Mouse (Mus musculus) ZHBTc4 (cell line): Measurements from ENCODE around the gene Gm5431.
A peak's percentile ranks its signal among the peaks of the same experiment; 100 is the strongest.
"Not testable (repeated sequence)": the region's sequence is repeated elsewhere in the genome, so short reads cannot be mapped to it uniquely, and the experiment has no call there.

Experiments
- DNase-seq: peaks from one replicate; pipeline ENCODE4 v3.0.0-alpha.2; 2011; ENCODE audit warnings: low read depth, low spot score

Gm5431 gene

DNA sequence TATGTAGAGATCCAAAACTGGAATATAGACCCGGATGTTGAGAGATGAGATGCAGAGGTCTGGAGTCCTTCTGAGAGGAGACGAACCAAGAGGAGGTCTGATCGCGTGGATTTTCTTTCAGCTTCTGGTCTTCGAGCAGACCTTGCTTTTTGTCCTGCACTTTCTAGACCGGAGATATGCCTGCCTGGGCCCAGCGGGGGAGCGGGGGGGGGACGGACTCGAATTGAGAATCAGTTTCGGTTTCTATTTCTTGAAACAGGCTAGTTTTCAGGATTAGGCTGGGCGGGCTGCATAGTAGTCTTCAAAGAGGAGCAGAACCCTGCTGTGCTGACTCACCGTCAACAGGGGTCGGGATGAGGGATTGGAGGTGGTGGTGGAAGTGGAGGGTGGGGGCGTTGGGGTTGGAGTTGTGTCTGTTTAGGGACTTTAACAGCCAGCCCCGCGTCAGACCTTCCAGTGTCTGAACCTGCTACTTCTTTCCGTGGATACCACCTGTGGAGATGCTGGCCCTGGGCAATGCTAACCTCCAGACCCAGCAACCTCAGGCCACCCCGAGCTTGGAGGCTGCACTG lies 30.7 kb downstream of the Gm5431 start, which contains the start of gene Irgm1:
Irgm1 (minus strand) TSS at position 483 of the 572 bp plus-strand sequence.
- peak; percentile 88 for DNase-seq

DNA sequence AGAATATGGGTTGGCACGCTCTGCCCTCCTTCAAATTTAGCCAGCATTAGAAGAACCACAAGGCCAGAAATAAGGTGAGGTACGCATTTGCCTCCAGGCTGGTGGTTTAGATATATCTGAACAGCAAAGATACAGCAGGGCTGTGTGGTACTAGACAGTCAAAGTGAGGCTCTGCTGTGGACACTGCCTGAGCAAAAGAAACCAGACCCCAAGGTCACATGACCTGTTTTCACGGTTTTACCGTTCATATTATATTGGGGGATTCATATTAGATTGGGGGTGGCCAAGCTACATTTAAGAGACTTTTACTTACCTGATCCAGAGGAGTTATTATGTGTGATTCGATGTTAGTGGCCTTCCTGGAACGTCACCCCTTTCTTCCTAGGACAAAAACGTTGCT lies 31.2 kb downstream of the Gm5431 start:
- no peak for DNase-seq

DNA sequence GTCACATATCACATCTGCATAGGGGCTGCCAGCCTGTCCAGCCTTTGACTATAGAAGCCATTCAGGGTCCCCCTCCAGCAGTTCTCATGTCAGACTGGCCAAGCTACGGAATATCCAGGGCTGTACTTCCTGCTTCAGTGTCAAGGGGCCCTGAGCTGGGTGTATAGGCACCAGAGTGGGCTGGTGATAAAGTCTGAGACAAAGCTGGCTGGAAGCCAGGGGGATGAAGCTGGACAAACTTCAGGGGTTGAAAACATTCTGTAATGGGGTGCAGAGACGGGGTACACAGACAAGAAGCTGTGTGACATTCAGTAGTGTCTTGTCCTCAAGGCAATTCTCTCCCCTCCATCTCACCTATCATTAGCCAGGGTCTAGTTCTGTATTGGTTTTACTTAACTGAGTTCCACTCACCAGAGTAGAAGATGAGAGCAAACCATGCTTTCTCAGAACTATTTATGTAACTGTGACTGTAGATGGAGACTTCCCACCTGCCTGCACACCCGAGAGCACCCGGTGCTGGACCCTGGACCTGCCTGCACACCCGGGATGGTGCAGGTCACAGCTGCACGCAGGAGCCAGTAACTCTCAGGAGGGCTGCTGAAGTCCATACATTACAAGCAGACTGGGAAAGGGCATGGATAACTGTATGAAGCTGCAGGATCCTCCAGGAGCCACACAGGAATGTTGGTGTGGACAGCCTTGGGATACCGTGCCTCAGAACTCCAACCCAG lies 32.5 kb downstream of the Gm5431 start:
- no peak for DNase-seq

DNA sequence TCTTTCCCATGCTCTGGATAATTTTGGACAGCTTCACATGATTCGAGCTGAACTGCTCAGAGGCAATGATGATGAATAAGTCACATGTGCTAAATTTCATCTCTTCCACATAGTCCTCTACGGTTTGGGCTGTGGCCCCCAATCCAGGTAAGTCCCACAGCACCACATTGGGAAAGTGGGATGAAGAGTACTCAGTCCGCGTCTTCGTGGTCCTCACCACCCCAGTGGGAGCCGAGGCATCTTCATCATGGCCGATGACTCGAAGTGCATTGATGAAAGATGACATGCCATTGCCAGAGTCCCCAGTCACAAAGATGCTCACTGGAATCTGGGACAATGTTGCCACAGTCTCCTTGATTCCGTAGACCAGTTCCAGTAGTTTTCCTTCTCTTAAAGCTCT lies 35.5 kb downstream of the Gm5431 start:
- DNase-seq = no peak

DNA sequence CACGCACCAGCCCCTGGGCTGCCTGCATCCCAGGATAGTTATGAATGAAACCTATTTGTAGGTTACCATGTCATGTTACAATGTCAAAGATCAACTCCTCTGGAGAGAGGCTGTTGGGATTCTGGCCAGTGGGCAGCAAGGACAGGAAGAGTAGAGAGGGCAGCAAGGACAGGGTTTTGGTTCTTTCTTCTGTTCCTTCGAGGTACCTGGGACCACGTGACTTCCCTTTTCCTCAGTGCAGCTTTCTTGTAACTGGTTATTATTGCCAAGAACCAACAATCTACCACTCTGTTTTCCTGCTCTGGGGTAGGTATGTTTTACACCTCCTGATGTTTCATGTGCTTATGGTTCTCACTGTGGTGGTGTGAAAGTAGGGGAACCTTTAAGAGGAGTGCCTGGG lies 38.2 kb downstream of the Gm5431 start:
- no peak for DNase-seq

DNA sequence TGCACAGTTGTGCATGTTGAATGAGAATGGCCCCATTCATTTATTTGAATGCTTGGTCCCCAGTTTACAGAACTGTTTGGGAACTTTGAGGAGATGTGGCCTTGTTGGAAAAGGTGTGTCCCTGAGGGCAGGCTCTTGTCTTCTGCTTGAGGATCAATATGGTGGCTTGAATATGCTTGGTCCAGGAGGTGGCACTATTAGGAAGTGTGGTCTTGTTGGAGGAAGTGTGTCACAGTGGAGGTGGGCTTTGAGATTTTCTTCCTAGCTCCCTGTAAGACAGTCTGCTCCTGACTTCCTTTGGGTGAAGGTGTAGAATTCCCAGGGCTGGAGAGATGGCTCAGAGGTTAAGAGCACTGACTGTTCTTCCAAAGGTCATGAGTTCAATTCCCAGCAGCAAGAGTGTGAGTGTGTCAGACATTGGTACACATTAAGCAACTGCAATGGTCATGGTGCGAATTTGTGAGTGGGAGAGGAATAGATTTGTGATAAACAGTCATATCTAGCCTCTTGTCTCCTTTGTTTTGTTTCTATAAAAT lies 39.2 kb downstream of the Gm5431 start:
- no peak for DNase-seq

DNA sequence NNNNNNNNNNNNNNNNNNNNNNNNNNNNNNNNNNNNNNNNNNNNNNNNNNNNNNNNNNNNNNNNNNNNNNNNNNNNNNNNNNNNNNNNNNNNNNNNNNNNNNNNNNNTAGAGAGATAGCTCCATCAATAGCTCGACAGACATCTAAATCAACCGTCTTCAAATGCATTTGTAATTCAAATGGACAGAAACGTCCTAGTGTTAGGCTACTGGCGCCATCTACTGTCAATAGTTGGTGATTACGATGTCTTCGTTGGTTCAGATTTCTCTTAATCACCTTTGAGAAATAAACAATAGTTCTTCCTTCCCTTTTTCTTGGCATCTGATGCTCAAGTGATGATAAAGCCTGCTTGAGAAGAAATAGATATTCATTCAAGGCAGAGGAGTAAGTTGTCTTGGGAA lies 43.0 kb downstream of the Gm5431 start:
- peak; percentile 81 for DNase-seq

DNA sequence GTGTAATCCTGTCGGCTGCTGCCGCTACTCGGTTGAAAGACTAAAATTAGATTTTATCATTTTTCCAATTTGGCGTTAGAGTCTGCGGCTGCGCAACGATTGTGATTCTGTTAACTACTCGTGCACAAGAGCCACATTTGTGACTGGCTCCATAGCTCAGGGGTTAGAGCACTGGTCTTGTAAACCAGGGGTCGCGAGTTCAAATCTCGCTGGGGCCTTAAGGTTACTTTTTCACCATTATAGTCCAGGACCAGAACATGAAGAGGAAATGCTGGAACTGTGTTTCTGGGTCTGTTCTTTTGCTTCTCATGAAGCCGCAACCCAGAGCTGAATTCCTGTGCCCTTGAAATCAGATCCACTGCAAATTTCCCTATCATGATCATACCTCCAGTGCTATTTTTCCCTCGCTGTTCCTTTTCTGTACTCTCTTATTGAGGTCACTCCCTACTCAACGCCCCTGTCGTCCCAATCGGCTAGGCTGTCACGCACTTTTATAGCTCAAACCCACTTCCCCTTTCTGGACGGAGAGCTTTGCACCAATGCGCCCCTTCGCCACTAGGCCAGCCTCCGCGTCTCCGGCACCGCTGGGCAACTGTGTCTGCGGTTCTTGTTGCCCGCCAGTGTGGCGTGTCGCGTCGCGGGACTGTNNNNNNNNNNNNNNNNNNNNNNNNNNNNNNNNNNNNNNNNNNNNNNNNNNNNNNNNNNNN lies 48.4 kb downstream of the Gm5431 start:
- DNase-seq = peak; percentile 82

DNA sequence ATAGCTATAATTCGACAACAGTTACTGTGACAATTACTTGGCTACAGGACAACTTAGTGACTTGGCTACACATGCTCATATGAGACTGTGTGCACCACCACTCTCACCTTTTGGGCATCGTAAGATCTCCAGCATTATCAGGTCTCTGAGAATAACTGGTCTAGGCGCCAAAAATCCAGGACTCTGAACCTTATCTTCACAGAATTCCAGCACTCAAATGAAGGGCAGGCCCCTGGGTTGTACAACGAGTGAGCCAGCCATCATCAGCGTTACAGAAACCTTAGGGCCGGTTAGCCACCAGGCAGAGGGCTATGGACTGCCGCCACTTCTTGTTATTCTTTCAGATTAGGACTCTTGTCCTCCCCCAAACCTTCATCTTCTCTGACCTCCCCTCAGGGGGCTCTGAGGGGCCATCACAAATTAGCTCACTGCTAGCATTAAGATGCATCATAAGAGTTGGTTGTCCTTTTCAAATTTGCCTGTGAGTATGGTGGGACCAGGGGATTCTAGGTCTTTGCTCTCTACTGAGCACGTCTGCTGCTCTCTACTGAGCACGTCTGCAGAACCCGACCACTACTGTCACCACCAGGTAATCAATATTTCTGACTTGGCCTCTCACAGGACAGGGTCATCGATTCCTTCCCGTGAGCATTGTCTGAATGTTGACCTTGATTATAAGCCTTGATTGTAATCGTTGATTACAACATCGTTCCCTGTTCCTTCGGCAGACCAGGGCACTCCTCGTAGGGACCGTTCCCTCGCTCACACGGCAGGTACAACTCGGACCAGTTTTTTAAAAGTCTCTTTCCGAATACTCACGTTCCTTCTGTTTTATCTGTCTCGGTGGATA lies 49.2 kb downstream of the Gm5431 start:
- no peak for DNase-seq

DNA sequence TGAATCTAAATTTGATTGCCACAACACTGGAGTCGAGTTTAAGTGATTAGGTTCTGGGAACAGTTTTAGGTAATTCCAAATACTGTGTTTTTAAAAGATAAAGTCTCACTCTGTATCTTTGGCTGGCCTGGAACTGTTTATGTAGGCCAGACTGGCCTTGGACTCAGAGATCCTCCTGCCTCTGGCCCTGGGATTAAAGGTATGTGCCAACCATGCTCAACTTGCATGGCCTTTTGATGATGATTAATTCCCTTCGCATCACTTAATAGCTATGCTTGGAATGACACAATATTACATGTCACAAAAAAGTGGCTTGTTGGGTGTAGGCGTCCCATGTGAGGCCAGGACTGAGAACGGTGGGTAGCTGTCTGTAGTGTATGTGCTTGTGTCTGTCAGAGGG lies 49.8 kb downstream of the Gm5431 start:
- DNase-seq = no peak

DNA sequence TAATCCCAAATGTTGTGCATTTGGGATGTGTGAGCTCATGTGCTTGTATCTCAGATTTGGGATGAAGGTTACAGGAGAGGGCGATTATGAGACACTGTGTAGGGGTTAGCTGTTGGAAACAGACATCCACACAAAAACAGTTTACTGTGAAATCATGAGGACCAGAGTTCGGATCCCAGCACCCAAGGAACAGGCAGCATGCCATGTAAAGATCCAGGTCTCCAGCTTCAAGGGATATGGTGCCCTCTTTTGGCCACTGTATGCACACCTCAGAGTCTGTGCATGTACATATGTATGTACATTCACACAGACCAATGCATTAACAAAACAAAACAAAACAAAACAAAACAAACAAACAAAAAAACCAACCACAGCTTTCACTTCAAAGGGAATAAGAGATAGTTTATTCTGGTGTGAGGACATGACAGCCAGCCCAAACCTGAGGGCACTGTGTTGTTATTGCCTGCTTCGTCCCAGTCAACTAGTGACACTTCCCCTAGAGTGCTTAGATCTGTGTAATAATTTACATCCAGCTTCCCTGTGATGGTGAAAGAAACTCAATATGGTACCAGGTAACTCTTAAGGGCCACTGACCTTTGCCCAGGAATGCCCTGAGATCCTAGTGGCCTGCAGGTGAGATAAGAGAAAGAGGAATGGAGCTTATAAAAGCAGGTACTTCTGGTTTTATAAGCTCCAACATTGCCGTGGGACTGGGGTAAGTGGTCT lies 50.6 kb downstream of the Gm5431 start:
- peak; percentile 88 for DNase-seq

DNA sequence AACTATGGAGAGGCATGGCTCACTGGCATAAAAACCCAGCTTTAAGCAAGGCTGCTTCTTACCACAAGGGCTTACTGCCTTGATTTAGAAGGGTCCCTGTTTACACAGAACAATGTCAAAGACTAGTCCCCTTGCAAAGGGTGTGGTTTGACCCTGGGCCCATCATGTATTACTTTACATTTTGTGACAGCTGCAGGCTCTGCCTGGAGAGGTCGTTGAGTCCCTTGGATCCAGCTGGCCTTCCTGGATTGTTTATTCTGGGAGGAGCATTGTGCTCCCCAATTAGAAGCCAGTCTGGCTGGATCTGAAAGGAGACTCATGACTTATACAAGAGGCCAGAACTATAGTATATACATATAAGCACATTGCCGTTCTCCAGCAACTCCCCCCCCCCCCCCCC lies 51.8 kb downstream of the Gm5431 start:
- no peak for DNase-seq

DNA sequence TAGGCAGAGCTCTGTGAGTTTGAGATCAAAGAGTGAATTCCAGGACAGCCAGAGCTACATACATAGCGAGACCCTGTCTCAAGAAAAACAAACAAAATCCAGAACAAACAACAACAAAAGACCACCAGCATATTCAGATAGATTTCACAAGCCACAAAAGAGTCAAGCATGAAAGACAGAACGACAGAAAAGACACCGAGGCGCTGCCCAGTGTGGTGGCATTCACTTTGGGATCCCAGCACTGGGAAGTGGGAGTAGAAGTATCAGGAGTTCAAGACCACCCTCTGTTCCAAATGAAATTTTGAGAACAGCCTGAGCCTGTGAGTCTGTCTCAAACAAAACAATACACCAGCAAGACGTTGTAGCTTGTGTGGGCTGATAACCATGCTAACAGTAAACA lies 55.1 kb downstream of the Gm5431 start:
- no peak for DNase-seq

DNA sequence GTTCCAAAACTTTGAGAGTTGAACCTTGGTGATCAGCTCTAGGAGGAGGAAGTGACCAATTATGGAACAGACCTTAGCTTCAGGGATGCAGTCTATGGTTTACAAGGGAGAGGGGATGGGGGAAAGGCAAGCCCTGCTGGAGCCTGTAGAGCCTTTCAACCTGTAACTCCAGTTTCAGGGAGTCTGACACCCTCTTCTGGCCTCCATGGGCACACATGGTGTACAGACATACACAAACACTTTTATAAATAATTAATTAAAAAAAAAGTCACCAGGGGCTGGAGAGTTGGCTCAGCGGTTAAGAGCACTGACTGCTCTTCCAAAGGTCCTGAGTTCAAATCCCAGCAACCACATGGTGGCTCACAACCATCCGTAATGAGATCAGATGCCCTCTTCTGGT lies 55.7 kb downstream of the Gm5431 start:
- DNase-seq = not testable (repeated sequence)

DNA sequence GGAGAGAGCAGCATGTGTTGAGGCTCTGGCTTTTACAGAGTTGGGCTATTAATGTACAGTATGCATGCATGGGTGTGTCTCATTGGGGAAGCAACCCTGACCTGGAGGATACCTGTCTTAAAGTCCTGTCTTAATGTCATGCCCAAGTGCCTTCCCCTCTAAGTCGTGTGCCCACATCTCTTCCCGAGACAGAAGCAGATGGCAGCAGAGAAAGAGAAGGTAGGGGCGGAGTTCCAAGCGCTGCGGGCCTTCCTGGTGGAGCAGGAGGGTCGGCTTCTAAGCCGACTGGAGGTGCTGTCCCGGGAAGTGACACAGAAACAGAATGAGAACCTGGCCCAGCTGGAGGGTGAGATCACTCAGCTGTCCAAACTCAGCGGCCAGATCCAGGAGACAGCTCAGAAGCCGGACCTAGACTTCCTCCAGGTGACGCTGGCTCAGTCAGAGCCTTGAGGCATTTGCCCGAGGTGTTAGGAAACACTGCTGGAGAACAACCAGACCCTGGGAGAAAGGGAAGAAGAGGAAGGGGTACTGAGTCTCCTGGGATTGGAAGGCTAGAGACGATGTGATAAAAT lies 56.7 kb downstream of the Gm5431 start:
- DNase-seq = peak; percentile 40

DNA sequence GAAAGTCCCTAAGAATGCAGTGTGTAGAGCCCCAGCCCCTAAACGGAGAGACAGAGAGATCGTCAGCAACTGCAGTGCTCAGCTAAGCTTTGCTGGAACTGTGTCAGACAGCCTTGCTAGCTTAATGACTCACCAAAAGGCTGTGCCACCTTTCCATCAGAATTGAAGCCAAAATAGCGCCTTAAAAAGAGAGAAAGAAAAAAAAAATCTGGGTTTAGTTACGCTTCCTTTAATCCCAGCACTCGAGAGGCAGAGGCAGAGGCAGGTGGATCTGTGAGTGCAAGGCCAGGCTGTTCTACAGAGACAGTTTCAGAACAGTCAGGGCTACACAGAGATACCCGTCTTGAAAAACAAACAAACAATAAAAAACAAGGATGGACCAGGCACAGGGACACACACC lies 57.7 kb downstream of the Gm5431 start:
- DNase-seq = no peak

DNA sequence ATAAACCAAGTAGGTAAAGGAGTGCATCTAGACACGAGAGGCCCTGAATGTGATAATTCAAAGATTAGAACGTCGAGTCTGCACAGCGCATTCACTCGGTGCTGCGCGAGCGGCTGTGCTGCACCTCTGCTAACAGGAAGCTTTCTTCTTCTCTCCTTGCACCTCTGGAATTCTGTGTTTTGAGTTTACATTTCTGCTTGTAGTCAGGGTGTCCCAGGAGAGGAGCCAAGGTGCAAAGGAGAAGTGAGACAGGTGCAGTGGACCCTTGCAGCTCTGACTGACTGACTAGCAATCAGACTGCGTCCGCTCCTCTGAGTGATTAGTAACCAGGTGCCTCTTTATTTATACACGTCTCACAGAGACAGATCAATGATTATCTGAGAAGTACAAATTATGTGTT lies 58.8 kb downstream of the Gm5431 start:
- DNase-seq = no peak

DNA sequence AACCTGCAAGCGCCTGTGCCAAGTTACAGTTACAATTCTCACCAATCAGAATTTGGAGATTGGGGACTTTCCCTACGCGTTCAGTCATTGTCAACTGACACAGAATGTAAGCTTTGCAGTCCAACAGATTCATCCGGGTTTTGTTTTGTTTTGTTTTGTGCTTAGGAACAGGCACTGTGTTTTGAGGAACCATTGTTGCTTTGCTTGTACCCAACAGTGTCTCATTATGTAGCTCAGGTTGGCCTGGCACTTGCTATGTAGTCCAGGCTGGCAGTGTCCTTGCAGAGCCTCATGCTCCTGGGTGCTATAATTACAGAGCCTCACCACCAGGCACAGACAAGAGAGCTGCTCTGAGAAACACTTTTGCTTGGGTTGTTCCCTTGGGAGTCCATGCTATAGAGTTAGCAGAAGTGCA lies 59.6 kb downstream of the Gm5431 start:
- DNase-seq = no peak

DNA sequence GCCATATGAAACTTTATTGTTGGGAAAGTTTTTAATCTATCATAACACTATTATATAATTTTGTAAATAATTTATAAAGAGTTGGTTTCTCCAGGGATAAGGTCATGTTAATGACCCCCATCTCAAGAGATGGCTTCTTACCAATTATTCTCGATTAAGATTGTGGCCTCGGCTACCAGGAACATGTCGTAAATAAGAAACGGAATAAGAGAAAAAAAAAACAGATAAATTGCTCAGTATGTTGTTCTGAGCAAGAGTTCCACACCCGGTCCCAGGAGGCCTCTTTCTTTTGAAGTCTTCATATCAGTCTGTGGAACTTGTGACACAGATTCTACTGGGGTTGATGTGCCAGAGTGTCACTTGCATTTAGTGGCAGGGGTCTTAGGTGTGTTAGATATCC lies 60.8 kb downstream of the Gm5431 start:
- DNase-seq = no peak

DNA sequence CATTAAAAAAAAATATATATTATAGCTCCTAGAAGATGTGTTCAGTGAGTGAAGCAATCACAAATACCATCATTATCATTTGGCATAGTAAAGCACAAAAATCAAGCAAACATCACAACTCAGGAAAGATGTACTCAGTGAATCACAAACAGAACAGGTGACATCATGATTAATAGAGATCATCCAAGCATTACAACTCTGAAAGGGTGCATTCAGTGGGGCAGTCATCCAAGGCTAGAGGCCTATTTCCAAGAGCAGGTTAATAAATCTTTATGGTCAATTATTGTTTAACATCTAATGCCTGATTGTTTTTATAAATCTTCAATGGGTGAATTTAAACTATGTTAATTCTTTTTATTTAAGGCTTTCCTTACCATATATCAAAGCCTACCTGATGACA lies 61.2 kb downstream of the Gm5431 start:
- no peak for DNase-seq
